Mouse (Mus musculus): Measurements from ENCODE around the gene Cacnb4. TPM values are rescaled to one million over a fixed set of nuclear protein-coding genes. Genes with fewer than 3 reads are reported as not detected.

Gene Cacnb4
- polyA plus RNA-seq, 1 experiment, result 0.45 TPM

DNA sequence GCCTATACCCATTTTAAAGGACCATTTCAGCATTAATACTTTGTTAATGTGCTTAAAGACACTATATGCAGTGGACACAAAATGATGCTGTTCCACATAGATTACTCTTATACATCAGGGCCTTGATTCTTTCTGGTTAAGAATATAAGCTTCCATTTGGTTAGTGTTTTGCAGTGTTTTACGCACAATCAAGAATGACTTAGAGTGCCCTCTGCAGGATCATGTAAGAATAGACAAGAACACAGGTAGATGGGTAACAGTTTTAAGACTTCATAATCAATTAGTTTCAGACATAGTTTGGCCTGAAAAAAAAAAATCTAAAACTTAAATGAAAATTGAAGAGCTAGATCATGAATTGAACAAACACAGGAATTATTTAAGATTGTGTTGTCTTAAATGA lies 270.2 kb downstream of the Cacnb4 start:
- WGBS, result 51% methylated on average over 1 of the region's 1 CpGs
- Histone ChIP-seq H3K27ac (ENCODE audit: control insufficient read depth, insufficient read depth, low read depth, low read length, poor library complexity) (no peak overlapping the region), H3K4me3 (replicated peaks; ENCODE audit: control insufficient read depth, low read depth, low read length) (no peak overlapping the region), H3K4me1 (ENCODE audit: control insufficient read depth, insufficient read depth, low read length) (no peaks in the 10 kb centered on the region)
- TF ChIP-seq CTCF (IDR thresholded peaks at IDR 0.05; ENCODE audit: control insufficient read depth, insufficient read depth, low read length), result no peak
- no peak for TF ChIP-seq POLR2A (IDR thresholded peaks at IDR 0.05; ENCODE audit: borderline replicate concordance, control insufficient read depth, low read depth, low read length)

DNA sequence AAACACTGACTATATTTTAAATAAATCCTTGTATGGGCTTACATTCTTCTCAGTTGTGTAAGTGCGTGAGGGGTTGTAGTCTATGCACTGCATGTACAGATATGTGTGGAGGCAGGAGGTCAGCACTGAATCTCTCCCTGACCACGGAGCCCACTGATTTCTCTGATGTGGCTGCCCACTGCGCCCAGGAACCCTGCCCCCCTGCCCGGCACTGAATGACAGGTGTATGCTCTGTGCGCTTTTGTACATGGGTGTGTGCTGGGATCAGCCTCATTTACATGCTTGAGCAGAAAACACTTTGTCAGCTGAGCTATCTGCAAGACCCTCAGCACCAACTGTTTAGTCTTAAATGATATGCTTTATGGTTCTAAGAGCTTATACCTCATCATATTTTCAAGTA lies 271.4 kb downstream of the Cacnb4 start:
- H3K27ac ChIP-seq (ENCODE audit: control insufficient read depth, insufficient read depth, low read depth, low read length, poor library complexity), result no peak overlapping the region
- TF ChIP-seq POLR2A (IDR thresholded peaks at IDR 0.05; ENCODE audit: borderline replicate concordance, control insufficient read depth, low read depth, low read length), result no peak
- TF ChIP-seq CTCF (IDR thresholded peaks at IDR 0.05; ENCODE audit: control insufficient read depth, insufficient read depth, low read length), result no peak
- no peaks in the 10 kb centered on the region for H3K4me1 ChIP-seq (ENCODE audit: control insufficient read depth, insufficient read depth, low read length)
- no peak overlapping the region for H3K4me3 ChIP-seq (replicated peaks; ENCODE audit: control insufficient read depth, low read depth, low read length)
- 92% methylated on average over 5 of the region's 5 CpGs for WGBS

DNA sequence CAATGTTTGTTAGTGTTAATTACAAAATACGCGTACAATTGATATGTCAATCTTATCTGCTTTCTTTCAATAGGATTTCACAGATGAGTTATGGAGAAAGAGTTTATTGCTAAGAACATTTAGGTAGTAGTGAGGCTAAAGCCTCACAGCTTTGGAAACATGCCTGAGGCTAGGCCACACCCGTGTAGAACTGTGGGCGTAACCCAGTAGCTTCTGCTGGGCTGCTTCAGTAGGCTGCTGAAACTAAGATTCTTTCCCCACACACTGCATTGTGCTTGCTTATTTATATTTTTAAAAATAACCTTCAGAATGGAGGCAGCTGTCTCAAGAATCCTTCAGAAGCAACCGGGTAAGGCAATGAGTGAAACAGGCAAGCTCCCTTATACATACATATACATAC lies 282.1 kb downstream of the Cacnb4 start:
- WGBS, result 71% methylated on average over 5 of the region's 5 CpGs
- TF ChIP-seq CTCF (IDR thresholded peaks at IDR 0.05; ENCODE audit: control insufficient read depth, insufficient read depth, low read length), result no peak
- no peak for TF ChIP-seq POLR2A (IDR thresholded peaks at IDR 0.05; ENCODE audit: borderline replicate concordance, control insufficient read depth, low read depth, low read length)
- Histone ChIP-seq H3K27ac (ENCODE audit: control insufficient read depth, insufficient read depth, low read depth, low read length, poor library complexity) (no peak overlapping the region), H3K4me1 (ENCODE audit: control insufficient read depth, insufficient read depth, low read length) (no peaks in the 10 kb centered on the region), H3K4me3 (replicated peaks; ENCODE audit: control insufficient read depth, low read depth, low read length) (no peak overlapping the region)

DNA sequence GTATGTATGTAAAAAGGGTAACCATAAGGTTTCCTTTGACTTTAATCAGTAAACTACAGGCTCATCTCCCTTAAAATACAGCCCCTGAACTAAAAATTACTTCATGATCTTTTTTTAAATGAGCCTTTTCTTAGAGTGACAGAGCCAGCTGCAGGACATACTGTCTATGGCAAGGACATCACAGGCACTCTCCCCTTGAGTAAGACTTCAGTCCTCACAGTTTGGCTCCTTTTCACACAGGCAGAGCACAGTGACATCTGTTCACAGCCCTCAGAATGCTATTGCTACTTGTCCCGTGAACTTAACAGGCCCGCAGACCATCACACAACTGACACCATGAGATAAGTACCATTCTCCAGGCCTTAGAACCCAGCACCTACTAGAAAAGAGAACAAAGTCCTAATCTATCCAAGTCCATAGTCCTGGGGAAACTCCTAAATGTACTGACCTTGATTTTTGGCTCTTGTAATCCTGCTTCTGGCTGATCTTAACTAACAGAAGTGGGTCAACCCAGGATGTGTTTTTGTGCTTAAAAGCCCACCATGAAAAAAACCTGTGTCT lies 286.1 kb downstream of the Cacnb4 start:
- 80% methylated on average over 2 of the region's 2 CpGs for WGBS
- Histone ChIP-seq H3K27ac (ENCODE audit: control insufficient read depth, insufficient read depth, low read depth, low read length, poor library complexity) (no peak overlapping the region), H3K4me1 (ENCODE audit: control insufficient read depth, insufficient read depth, low read length) (no peaks in the 10 kb centered on the region), H3K4me3 (replicated peaks; ENCODE audit: control insufficient read depth, low read depth, low read length) (no peak overlapping the region)
- no peak for TF ChIP-seq POLR2A (IDR thresholded peaks at IDR 0.05; ENCODE audit: borderline replicate concordance, control insufficient read depth, low read depth, low read length)
- no peak for TF ChIP-seq CTCF (IDR thresholded peaks at IDR 0.05; ENCODE audit: control insufficient read depth, insufficient read depth, low read length)

DNA sequence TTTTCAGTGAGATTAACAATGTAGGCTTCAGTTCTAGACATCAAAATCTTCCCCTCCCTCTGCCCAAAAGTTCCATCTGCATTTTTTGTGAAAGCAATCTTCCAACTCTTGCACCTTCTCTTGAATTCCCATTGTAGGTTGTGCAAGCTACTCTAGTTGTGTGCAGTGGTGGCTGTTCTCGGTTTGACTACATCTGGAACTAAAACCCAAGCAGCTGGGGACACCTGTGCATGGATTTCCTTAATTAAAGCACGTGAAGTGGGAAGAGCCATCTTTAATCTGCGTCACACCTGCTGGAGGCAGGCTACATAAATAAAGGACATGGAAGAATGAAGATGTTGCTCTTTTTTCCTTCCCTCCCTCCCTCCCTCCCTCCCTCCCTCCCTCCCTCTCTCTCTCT lies 286.7 kb downstream of the Cacnb4 start:
- Histone ChIP-seq H3K4me3 (replicated peaks; ENCODE audit: control insufficient read depth, low read depth, low read length) (no peak overlapping the region), H3K27ac (ENCODE audit: control insufficient read depth, insufficient read depth, low read depth, low read length, poor library complexity) (no peak overlapping the region), H3K4me1 (ENCODE audit: control insufficient read depth, insufficient read depth, low read length) (no peaks in the 10 kb centered on the region)
- TF ChIP-seq CTCF (IDR thresholded peaks at IDR 0.05; ENCODE audit: control insufficient read depth, insufficient read depth, low read length) (no peak), POLR2A (IDR thresholded peaks at IDR 0.05; ENCODE audit: borderline replicate concordance, control insufficient read depth, low read depth, low read length) (no peak)
- 77% methylated on average over 3 of the region's 3 CpGs for WGBS

DNA sequence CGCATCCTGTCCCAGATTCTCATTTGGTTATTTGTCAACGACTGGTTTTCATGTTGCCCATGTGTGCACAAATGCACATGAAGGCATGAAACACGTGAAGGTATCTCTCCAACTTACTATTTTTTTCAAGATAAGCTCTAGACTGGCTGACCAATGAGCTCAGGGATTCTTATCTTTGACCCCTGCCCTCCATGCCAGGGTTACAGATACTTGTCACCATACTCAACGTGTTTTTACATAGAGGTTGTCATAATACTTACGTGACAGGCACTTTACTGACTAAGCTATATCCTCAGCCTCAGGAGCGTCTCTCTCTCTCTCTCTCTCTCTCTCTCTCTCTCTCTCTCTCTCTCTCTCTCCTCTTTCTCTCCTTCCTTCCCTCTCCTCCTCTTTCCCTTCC lies 290.2 kb downstream of the Cacnb4 start:
- no peak for TF ChIP-seq CTCF (IDR thresholded peaks at IDR 0.05; ENCODE audit: control insufficient read depth, insufficient read depth, low read length)
- no peak for TF ChIP-seq POLR2A (IDR thresholded peaks at IDR 0.05; ENCODE audit: borderline replicate concordance, control insufficient read depth, low read depth, low read length)
- Histone ChIP-seq H3K27ac (ENCODE audit: control insufficient read depth, insufficient read depth, low read depth, low read length, poor library complexity) (no peak overlapping the region), H3K4me1 (ENCODE audit: control insufficient read depth, insufficient read depth, low read length) (no peaks in the 10 kb centered on the region), H3K4me3 (replicated peaks; ENCODE audit: control insufficient read depth, low read depth, low read length) (no peak overlapping the region)
- 75% methylated on average over 6 of the region's 6 CpGs for WGBS

DNA sequence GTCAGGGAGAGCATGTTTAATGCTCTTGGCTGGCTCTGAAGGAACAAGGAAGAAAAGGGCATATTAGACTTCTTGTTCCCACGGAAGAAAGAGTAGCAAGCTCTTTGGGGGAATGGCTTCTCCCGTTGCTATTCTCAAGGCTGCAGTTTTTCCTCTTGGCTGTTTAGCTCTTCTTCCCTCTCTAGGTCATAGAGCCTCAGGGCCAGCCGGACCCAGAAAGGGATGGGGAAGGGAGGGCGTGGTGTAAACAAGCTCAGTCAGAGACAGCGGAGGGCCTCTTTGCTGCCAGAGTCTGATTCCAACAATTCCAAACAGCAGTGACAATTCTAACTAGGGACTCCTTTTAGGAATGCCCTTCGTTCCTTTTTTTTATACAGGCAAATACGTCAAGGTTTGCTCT lies 290.6 kb downstream of the Cacnb4 start:
- H3K4me3 ChIP-seq (replicated peaks; ENCODE audit: control insufficient read depth, low read depth, low read length), result no peak overlapping the region
- H3K27ac ChIP-seq (ENCODE audit: control insufficient read depth, insufficient read depth, low read depth, low read length, poor library complexity), result no peak overlapping the region
- no peaks in the 10 kb centered on the region for H3K4me1 ChIP-seq (ENCODE audit: control insufficient read depth, insufficient read depth, low read length)
- TF ChIP-seq CTCF (IDR thresholded peaks at IDR 0.05; ENCODE audit: control insufficient read depth, insufficient read depth, low read length) (no peak), POLR2A (IDR thresholded peaks at IDR 0.05; ENCODE audit: borderline replicate concordance, control insufficient read depth, low read depth, low read length) (no peak)
- 56% methylated on average over 7 of the region's 7 CpGs for WGBS

DNA sequence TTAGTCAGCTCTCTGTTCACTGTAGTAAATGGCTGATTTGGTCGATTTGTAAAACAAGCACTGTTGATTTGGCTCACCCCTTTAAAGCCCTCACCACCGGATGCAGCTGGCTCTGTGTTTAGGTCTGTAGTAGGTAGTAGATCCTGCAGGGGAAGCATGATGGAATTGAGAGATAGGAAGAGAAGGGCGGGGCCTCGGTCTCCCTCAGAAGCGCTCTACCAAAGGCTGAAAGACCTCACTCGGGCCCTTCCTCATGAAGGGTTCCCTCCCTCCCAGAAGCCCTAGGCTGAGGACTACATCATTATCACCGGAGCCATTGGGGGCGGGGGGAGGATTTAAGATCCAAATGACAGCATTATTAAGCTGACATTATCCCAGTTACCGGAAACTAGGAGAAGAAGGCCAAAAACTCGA lies 297.8 kb downstream of the Cacnb4 start:
- 24% methylated on average over 10 of the region's 10 CpGs for WGBS
- Histone ChIP-seq H3K27ac (ENCODE audit: control insufficient read depth, insufficient read depth, low read depth, low read length, poor library complexity) (no peak overlapping the region), H3K4me1 (ENCODE audit: control insufficient read depth, insufficient read depth, low read length) (no peaks in the 10 kb centered on the region), H3K4me3 (replicated peaks; ENCODE audit: control insufficient read depth, low read depth, low read length) (no peak overlapping the region)
- TF ChIP-seq POLR2A (IDR thresholded peaks at IDR 0.05; ENCODE audit: borderline replicate concordance, control insufficient read depth, low read depth, low read length) (no peak), CTCF (IDR thresholded peaks at IDR 0.05; ENCODE audit: control insufficient read depth, insufficient read depth, low read length) (no peak)

DNA sequence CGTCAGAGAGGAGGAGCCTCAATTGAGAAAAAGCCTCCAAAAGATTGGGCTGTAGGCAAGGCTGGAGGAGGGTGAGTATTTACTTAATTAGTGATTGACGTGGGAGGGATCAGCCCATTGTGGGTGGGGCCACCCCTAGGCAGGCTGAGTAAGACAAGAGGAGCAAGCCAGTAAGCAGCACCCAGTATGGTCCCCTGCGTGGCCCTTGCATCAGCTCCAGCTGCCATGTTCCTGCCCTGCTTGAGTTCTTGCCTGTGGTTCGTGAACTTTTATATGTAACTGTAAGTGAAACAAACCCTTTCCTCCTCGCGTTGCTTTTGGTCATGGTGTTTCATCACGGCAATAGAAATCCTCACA lies 298.2 kb downstream of the Cacnb4 start, which contains the start of gene Neb:
Neb (minus strand) TSS at position 27 of the 357 bp plus-strand sequence.
- Histone ChIP-seq H3K27ac (ENCODE audit: control insufficient read depth, insufficient read depth, low read depth, low read length, poor library complexity) (no peak within 1 kb of the TSS), H3K4me3 (replicated peaks; ENCODE audit: control insufficient read depth, low read depth, low read length) (no peak within 1 kb of the TSS), H3K4me1 (ENCODE audit: control insufficient read depth, insufficient read depth, low read length) (no peaks in the 10 kb centered on the region)
- no peak for TF ChIP-seq CTCF (IDR thresholded peaks at IDR 0.05; ENCODE audit: control insufficient read depth, insufficient read depth, low read length)
- no peak for TF ChIP-seq POLR2A (IDR thresholded peaks at IDR 0.05; ENCODE audit: borderline replicate concordance, control insufficient read depth, low read depth, low read length)
- WGBS, result 36% methylated on average over 7 of the region's 7 CpGs

Other genes starting within 250 kb of the Cacnb4 start
- 1.3 and 6.3 TPM in 2 replicates for gene Stam2, start 65.5 kb upstream of the Cacnb4 start, polyA plus RNA-seq (2011; ENCODE audit: insufficient read depth, insufficient read length, low replicate concordance, missing spikeins)
- gene Fmnl2, start 181.0 kb upstream of the Cacnb4 start, polyA plus RNA-seq (2011; ENCODE audit: insufficient read depth, insufficient read length, low replicate concordance, missing spikeins), result 4.4 and 9.2 TPM in 2 replicates